Mouse (Mus musculus): ENCODE data around the gene Pdcd7. TPM values are rescaled to one million over a fixed set of nuclear protein-coding genes. Genes with fewer than 3 reads are reported as not detected.

Pdcd7 gene
- 12.3 TPM for polyA plus RNA-seq (2014; fragmentation: Illumina TruSeq; extraction: RNeasy Lipid Tissue Mini Kit (QIAGEN cat#74804); ENCODE audit: low read depth, low replicate concordance)

GRCm38 (mm10) chr9:65345854-65346475 is at the start of gene Pdcd7:
Gene Pdcd7, plus strand, starts transcription at chr9:65346104.

GRCm38 (mm10) chr9:65360641-65361448 is 14.9 kb downstream of the Pdcd7 start, which contains the start of gene Ubap1l:
Gene Ubap1l, plus strand, starts transcription at chr9:65361041.

GRCm38 (mm10) chr9:65391613-65391964 is 45.7 kb downstream of the Pdcd7 start, which contains the start of gene Kbtbd13:
Gene Kbtbd13, minus strand, starts transcription at chr9:65391652.

GRCm38 (mm10) chr9:65398279-65398678 is 52.4 kb downstream of the Pdcd7 start, which contains the start of gene Rasl12:
Gene Rasl12, plus strand, starts transcription at chr9:65398506.

Other genes with a start within 250 kb of the Pdcd7 start
- 7.6 TPM for gene Igdcc4, start 244.6 kb upstream of the Pdcd7 start, polyA plus RNA-seq (2014; fragmentation: Illumina TruSeq; extraction: RNeasy Lipid Tissue Mini Kit (QIAGEN cat#74804); ENCODE audit: low read depth, low replicate concordance)
- gene Igdcc3, start 204.9 kb upstream of the Pdcd7 start, polyA plus RNA-seq (2014; fragmentation: Illumina TruSeq; extraction: RNeasy Lipid Tissue Mini Kit (QIAGEN cat#74804); ENCODE audit: low read depth, low replicate concordance) = not detected
- gene Parp16, start 150.8 kb upstream of the Pdcd7 start, polyA plus RNA-seq (2014; fragmentation: Illumina TruSeq; extraction: RNeasy Lipid Tissue Mini Kit (QIAGEN cat#74804); ENCODE audit: low read depth, low replicate concordance) = 3.2 TPM
- 10.0 TPM for gene Cilp, start 80.9 kb upstream of the Pdcd7 start, polyA plus RNA-seq (2014; fragmentation: Illumina TruSeq; extraction: RNeasy Lipid Tissue Mini Kit (QIAGEN cat#74804); ENCODE audit: low read depth, low replicate concordance)
- gene Clpx, start 51.8 kb upstream of the Pdcd7 start, polyA plus RNA-seq (2014; fragmentation: Illumina TruSeq; extraction: RNeasy Lipid Tissue Mini Kit (QIAGEN cat#74804); ENCODE audit: low read depth, low replicate concordance) = 90.6 TPM
- not detected for gene Ubap1l, start 14.9 kb downstream of the Pdcd7 start, polyA plus RNA-seq (2014; fragmentation: Illumina TruSeq; extraction: RNeasy Lipid Tissue Mini Kit (QIAGEN cat#74804); ENCODE audit: low read depth, low replicate concordance)
- gene Kbtbd13, start 45.5 kb downstream of the Pdcd7 start, polyA plus RNA-seq (2014; fragmentation: Illumina TruSeq; extraction: RNeasy Lipid Tissue Mini Kit (QIAGEN cat#74804); ENCODE audit: low read depth, low replicate concordance) = 3.0 TPM
- gene Rasl12, start 52.4 kb downstream of the Pdcd7 start, polyA plus RNA-seq (2014; fragmentation: Illumina TruSeq; extraction: RNeasy Lipid Tissue Mini Kit (QIAGEN cat#74804); ENCODE audit: low read depth, low replicate concordance) = 14.5 TPM
- gene Slc51b, start 76.9 kb downstream of the Pdcd7 start, polyA plus RNA-seq (2014; fragmentation: Illumina TruSeq; extraction: RNeasy Lipid Tissue Mini Kit (QIAGEN cat#74804); ENCODE audit: low read depth, low replicate concordance) = not detected
- gene Mtfmt, start 89.7 kb downstream of the Pdcd7 start, polyA plus RNA-seq (2014; fragmentation: Illumina TruSeq; extraction: RNeasy Lipid Tissue Mini Kit (QIAGEN cat#74804); ENCODE audit: low read depth, low replicate concordance) = 10.2 TPM
- gene Spg21, start 114.8 kb downstream of the Pdcd7 start, polyA plus RNA-seq (2014; fragmentation: Illumina TruSeq; extraction: RNeasy Lipid Tissue Mini Kit (QIAGEN cat#74804); ENCODE audit: low read depth, low replicate concordance) = 15.1 TPM
- gene Ankdd1a, start 174.1 kb downstream of the Pdcd7 start, polyA plus RNA-seq (2014; fragmentation: Illumina TruSeq; extraction: RNeasy Lipid Tissue Mini Kit (QIAGEN cat#74804); ENCODE audit: low read depth, low replicate concordance) = not detected
- 11.4 TPM for gene Plekho2, start 233.9 kb downstream of the Pdcd7 start, polyA plus RNA-seq (2014; fragmentation: Illumina TruSeq; extraction: RNeasy Lipid Tissue Mini Kit (QIAGEN cat#74804); ENCODE audit: low read depth, low replicate concordance)
- gene Pif1, start 241.1 kb downstream of the Pdcd7 start, polyA plus RNA-seq (2014; fragmentation: Illumina TruSeq; extraction: RNeasy Lipid Tissue Mini Kit (QIAGEN cat#74804); ENCODE audit: low read depth, low replicate concordance) = not detected

Data from heart, adult 10 weeks (tissue).